Mouse (Mus musculus) midbrain, embryonic 14.5 days (tissue): Measurements from ENCODE around the gene Ttc39b. TPM values are rescaled to one million over a fixed set of nuclear protein-coding genes. Genes with fewer than 3 reads are reported as not detected.

ENCODE experiments used
- ATAC-seq: fragments of 200-750 bp; cut with Nextera tagmentation; 2 replicates; pipeline ENCODE4 v1.8.0; 2017; ENCODE audit warnings: moderate number of reproducible peaks, moderate library complexity; ENCODE audit not compliant: low FRiP score, low TSS enrichment
- DNase-seq: peaks from one replicate; pipeline ENCODE4 v3.0.0-alpha.2; 2015
- H3K27ac ChIP-seq: fragments of 300-500 bp; sonication (generic); replicated peaks from 2 replicates; pipeline ENCODE4 v1.5.1; 2014; ENCODE audit warnings: mild to moderate bottlenecking, low read depth, low read length, moderate library complexity
- H3K27me3 ChIP-seq: fragments of 300-500 bp; sonication (generic); 2 replicates; pipeline ENCODE4 v1.6.1; 2014; ENCODE audit warnings: low read length, control low read depth, mixed read lengths; ENCODE audit not compliant: control insufficient read depth, insufficient read depth
- H3K36me3 ChIP-seq: fragments of 300-500 bp; sonication (generic); 2 replicates; pipeline ENCODE4 v1.6.1; 2014; ENCODE audit warnings: low read length, control low read depth; ENCODE audit not compliant: control insufficient read depth, insufficient read depth
- H3K4me1 ChIP-seq: fragments of 300-500 bp; sonication (generic); 2 replicates; pipeline ENCODE4 v1.6.1; 2014; ENCODE audit warnings: mild to moderate bottlenecking, antibody characterized with exemption, low read length, control low read depth; ENCODE audit not compliant: control insufficient read depth, insufficient read depth
- H3K4me2 ChIP-seq: fragments of 300-500 bp; sonication (generic); 2 replicates; pipeline ENCODE4 v1.6.1; 2014; ENCODE audit warnings: mild to moderate bottlenecking, low read length, moderate library complexity
- H3K4me3 ChIP-seq: fragments of 300-500 bp; sonication (generic); replicated peaks from 2 replicates; pipeline ENCODE4 v1.5.1; 2014; ENCODE audit warnings: low read depth, low read length
- H3K9ac ChIP-seq: fragments of 300-500 bp; sonication (generic); replicated peaks from 2 replicates; pipeline ENCODE4 v1.6.1; 2014; ENCODE audit warnings: mild to moderate bottlenecking, low read length, moderate library complexity
- H3K9me3 ChIP-seq: fragments of 300-500 bp; sonication (generic); 2 replicates; pipeline ENCODE4 v1.6.1; 2016; ENCODE audit warnings: low read length, control low read depth, mixed read lengths; ENCODE audit not compliant: control insufficient read depth
- WGBS: fragments of 180-500 bp; shearing (Covaris S2); extraction: QIAGEN DNeasy Blood & Tissue Kit; methylation state at CpG from one replicate; pipeline ENCODE4 v1.1.7; 2014; 5-methylcytosine and 5-hydroxymethylcytosine counted together
- polyA plus RNA-seq: library from polyadenylated mRNA; unstranded; fragments of >200 nt; fragmentation: Nextera tagmentation; extraction: Ambion mirVana; gene quantifications from 2 replicates; pipeline ENCODE4 v1.2.1, GENCODE M21; 2014

Ttc39b gene
- polyA plus RNA-seq, 1 experiment from 2014 or later: 5.9 TPM

GRCm38 (mm10) chr4:83325366-83325765 is 1.3 kb upstream of the Ttc39b start:
- Histone ChIP-seq H3K9ac (no peak overlapping the region), H3K27ac (no peak overlapping the region), H3K27me3 (peaks cover 3% of the 10 kb centered on the region; the same call in 1 of the 2 replicates), H3K9me3 (no peaks in the 10 kb centered on the region), H3K4me2 (no peak overlapping the region), H3K36me3 (no peaks in the 10 kb centered on the region), H3K4me1 (peaks cover 4% of the 10 kb centered on the region; the same call in 1 of the 2 replicates), H3K4me3 (no peak overlapping the region)
- DNase-seq (no peak), ATAC-seq (no peak)
- 56% methylated on average over 5 of the region's 5 CpGs for WGBS

DNA sequence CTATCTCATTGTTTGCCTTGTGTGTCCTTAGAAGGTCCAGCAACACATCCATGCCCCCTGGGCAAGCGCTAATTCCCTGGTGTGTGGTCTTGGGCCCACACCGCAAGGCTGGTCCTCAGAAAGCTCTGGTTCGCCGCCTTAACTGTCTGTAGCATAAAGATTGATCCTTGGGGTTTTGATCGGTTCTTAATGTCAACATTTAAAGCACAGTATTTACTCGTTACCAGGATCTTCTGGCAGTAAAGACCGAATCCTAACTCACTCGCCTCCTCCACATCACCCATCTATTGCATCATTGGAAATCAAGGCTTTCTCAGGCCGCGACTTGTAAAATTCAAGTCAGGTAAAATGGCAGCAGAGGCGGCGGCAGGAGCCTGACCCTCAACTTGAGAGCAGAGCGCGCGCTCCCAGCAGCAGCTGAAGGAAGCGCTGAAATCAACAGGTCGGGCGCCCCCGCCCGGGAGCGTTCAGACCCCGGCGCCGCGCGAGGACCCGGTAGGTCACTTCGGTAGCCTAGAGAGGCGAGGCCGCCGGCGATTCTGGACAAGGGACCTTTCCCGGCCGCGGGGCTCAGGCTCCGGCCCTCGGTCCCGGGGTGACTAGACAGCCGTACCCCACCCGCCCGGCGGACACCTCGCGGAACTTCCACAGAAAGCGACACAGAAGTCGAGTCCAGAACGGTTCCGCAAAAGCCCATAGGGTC is 703 bp downstream of the Ttc39b start:
- Histone ChIP-seq H3K4me1 (peaks cover 4% of the 10 kb centered on the region; the same call in 1 of the 2 replicates), H3K27ac (no peak overlapping the region), H3K4me3 (peak overlapping the region; percentile 65), H3K36me3 (no peaks in the 10 kb centered on the region), H3K4me2 (peak overlapping the region; percentile 99), H3K27me3 (peaks cover 3% of the 10 kb centered on the region; the same call in 1 of the 2 replicates), H3K9me3 (no peaks in the 10 kb centered on the region), H3K9ac (peak overlapping the region; percentile 48)
- 2% methylated on average over 48 of the region's 48 CpGs for WGBS
- peak; percentile 80 for DNase-seq
- ATAC-seq: peak; percentile 42; the same call in 1 of the 2 replicates

DNA sequence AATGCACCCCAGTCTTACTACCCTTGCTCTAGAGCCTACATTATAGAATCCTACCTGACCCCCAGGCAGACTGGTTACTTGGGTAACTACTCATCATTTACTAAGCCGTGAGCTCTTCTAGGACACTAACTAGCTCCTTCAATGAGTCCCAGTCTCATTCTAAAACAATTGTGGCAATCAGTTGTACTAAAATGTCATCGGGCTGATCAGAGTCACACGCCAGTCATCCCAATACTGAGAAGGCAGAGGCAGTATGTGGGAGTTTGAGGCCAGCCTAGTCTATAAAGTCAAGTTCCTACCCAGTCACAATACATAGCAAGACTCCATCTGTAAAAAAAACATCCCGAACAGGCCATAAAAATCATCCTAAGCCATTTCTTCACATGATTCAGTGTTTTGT is 4.3 kb downstream of the Ttc39b start:
- H3K9ac ChIP-seq: no peak overlapping the region
- H3K4me3 ChIP-seq: no peak overlapping the region
- ATAC-seq (no peak), DNase-seq (no peak)
- WGBS: 97% methylated on average over 4 of the region's 4 CpGs
- H3K27ac ChIP-seq: no peak overlapping the region
- H3K27me3 ChIP-seq: no peaks in the 10 kb centered on the region; the same call in 1 of the 2 replicates
- H3K9me3 ChIP-seq: no peaks in the 10 kb centered on the region
- H3K4me1 ChIP-seq: peaks cover 4% of the 10 kb centered on the region; the same call in 1 of the 2 replicates
- H3K36me3 ChIP-seq: no peaks in the 10 kb centered on the region
- H3K4me2 ChIP-seq: no peak overlapping the region

DNA sequence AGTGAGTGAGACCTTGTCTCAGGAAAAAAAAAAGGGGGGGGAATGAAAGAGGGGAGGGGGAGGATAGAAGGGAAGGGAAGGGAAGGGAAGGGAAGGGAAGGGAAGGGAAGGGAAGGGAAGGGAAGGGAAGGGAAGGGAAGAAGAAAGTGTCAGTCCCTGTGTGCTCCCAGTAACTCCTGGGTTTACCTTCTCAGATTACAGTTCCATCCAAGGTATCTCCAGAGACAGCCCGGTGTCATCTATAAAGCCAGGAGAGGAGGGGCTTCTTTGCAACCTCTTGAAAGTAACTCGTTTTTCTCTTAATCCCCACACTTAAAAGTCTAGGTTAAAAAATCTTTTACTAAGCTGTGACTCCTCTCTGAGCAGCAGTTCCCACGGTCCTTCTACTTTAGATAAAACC is 5.3 kb downstream of the Ttc39b start:
- H3K36me3 ChIP-seq: no peaks in the 10 kb centered on the region
- H3K4me2 ChIP-seq: no peak overlapping the region
- H3K9me3 ChIP-seq: no peaks in the 10 kb centered on the region
- no peak overlapping the region for H3K9ac ChIP-seq
- no peaks in the 10 kb centered on the region for H3K4me1 ChIP-seq
- 45% methylated on average over 3 of the region's 3 CpGs for WGBS
- DNase-seq: no peak
- no peak overlapping the region for H3K27ac ChIP-seq
- no peak overlapping the region for H3K4me3 ChIP-seq
- ATAC-seq: no peak
- H3K27me3 ChIP-seq: no peaks in the 10 kb centered on the region; the same call in 1 of the 2 replicates

DNA sequence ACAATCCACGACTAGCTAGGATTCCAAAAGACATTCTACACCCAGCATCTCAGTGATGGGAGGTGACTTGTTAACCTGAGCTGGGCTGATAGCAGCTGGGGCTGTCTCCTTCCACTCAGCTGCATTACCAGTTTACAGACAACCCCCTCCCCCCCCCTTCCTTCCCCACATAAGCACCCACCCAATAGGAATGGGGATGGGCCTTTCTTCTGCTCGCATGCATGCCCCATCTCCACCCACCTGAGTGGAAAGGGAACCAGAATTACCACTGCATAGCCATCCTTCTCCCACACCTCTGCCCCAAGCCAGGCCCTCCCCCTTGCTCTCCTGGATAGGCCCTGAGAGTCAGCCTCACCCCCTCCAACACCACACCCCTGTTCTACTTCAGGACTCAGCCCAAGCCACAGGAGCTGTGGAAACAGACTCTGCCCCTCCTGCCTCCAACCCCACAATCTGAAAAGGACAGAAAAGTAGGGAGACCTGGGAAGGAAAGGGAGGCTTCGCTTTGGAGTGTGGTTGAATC is 6.2 kb downstream of the Ttc39b start:
- DNase-seq (no peak), ATAC-seq (no peak)
- H3K9me3 ChIP-seq: no peaks in the 10 kb centered on the region
- H3K36me3 ChIP-seq: no peaks in the 10 kb centered on the region
- H3K4me3 ChIP-seq: no peak overlapping the region
- no peak overlapping the region for H3K27ac ChIP-seq
- 89% methylated on average over 3 of the region's 3 CpGs for WGBS
- no peaks in the 10 kb centered on the region for H3K4me1 ChIP-seq
- H3K4me2 ChIP-seq: no peak overlapping the region
- no peaks in the 10 kb centered on the region; the same call in 1 of the 2 replicates for H3K27me3 ChIP-seq
- H3K9ac ChIP-seq: no peak overlapping the region

GRCm38 (mm10) chr4:83316718-83317117 is 7.3 kb downstream of the Ttc39b start:
- Histone ChIP-seq H3K9me3 (no peaks in the 10 kb centered on the region), H3K27me3 (no peaks in the 10 kb centered on the region), H3K9ac (no peak overlapping the region), H3K36me3 (no peaks in the 10 kb centered on the region), H3K4me3 (no peak overlapping the region), H3K27ac (no peak overlapping the region), H3K4me2 (no peak overlapping the region), H3K4me1 (no peaks in the 10 kb centered on the region)
- ATAC-seq (no peak), DNase-seq (no peak)
- WGBS: 74% methylated on average over 3 of the region's 3 CpGs

DNA sequence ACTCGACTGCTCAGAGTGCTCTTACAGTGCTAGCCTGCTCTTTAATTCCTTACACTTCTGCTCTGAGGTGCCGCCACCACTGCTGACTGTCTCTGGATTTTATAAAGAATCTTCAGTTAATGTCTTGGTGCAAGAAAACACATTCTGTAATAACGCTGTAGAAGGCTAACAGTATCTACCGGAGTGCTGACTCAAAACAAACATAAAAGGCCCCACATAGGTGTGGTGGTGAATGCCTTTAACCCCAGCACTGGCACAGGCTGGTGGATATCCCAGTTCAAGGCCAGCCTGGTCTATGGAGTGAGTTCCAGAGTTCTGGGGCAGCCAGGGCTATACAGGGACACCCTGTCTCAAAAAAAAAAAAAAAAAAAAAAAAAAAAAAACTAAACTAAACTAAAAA is 8.1 kb downstream of the Ttc39b start:
- Histone ChIP-seq H3K9ac (no peak overlapping the region), H3K4me3 (no peak overlapping the region), H3K4me2 (no peak overlapping the region), H3K27me3 (no peaks in the 10 kb centered on the region), H3K36me3 (no peaks in the 10 kb centered on the region), H3K27ac (no peak overlapping the region), H3K4me1 (no peaks in the 10 kb centered on the region), H3K9me3 (no peaks in the 10 kb centered on the region)
- DNase-seq: no peak
- no peak for ATAC-seq
- WGBS: 78% methylated on average over 4 of the region's 4 CpGs

- no peaks in the 10 kb centered on the region for H3K36me3 ChIP-seq
- H3K27ac ChIP-seq: no peak overlapping the region
- DNase-seq: peak; percentile 19
- ATAC-seq: no peak
- no peak overlapping the region for H3K9ac ChIP-seq
- 60% methylated on average over 13 of the region's 13 CpGs for WGBS
- H3K27me3 ChIP-seq: no peaks in the 10 kb centered on the region
- H3K4me2 ChIP-seq: no peak overlapping the region
- no peaks in the 10 kb centered on the region for H3K9me3 ChIP-seq
- no peak overlapping the region for H3K4me3 ChIP-seq
- H3K4me1 ChIP-seq: no peaks in the 10 kb centered on the region
These were observed 8.9 kb downstream of the Ttc39b start for GRCm38 (mm10) chr4:83314922-83315881.
